Mouse (Mus musculus): ENCODE data around the gene Gucd1. TPM values are rescaled to one million over a fixed set of nuclear protein-coding genes. Genes with fewer than 3 reads are reported as not detected.
A peak's percentile ranks its signal among the peaks of the same experiment; 100 is the strongest.

Gene Gucd1
- polyA plus RNA-seq, 1 experiment from 2014 or later: 80.9 TPM

GRCm38 (mm10) chr10:75322966-75323365, 194.8 kb downstream of the Gucd1 start:
- Histone ChIP-seq H3K9ac (ENCODE audit: low read depth, low read length) (no peak overlapping the region), H3K9me3 (ENCODE audit: control insufficient read depth) (no peaks in the 10 kb centered on the region), H3K4me2 (replicated peaks; ENCODE audit: low read depth) (no peak overlapping the region), H3K27me3 (replicated peaks; ENCODE audit: control insufficient read depth, insufficient read depth, low read length) (peaks cover 7% of the 10 kb centered on the region; the same call in 1 of the 2 replicates), H3K27ac (ENCODE audit: low read depth, low read length) (no peak overlapping the region), H3K4me3 (ENCODE audit: low read depth, low read length) (no peak overlapping the region), H3K36me3 (ENCODE audit: control insufficient read depth, insufficient read depth) (no peaks in the 10 kb centered on the region; the same call in 1 of the 2 replicates), H3K4me1 (replicated peaks; ENCODE audit: control insufficient read depth, insufficient read depth, low read length) (no peaks in the 10 kb centered on the region)
- 66% methylated on average over 6 of the region's 6 CpGs for WGBS
- TF ChIP-seq CTCF (IDR thresholded peaks at IDR 0.05; ENCODE audit: low read depth): no peak
- ATAC-seq: no peak

GRCm38 (mm10) chr10:75320321-75320720, 197.5 kb downstream of the Gucd1 start:
- Histone ChIP-seq H3K9ac (ENCODE audit: low read depth, low read length) (no peak overlapping the region), H3K9me3 (ENCODE audit: control insufficient read depth) (no peaks in the 10 kb centered on the region), H3K4me3 (ENCODE audit: low read depth, low read length) (no peak overlapping the region), H3K4me1 (replicated peaks; ENCODE audit: control insufficient read depth, insufficient read depth, low read length) (0 out of 2 replicates have a peak, but pooled peaks cover 2% of the 10 kb centered on the region), H3K27ac (ENCODE audit: low read depth, low read length) (no peak overlapping the region), H3K4me2 (replicated peaks; ENCODE audit: low read depth) (no peak overlapping the region), H3K27me3 (replicated peaks; ENCODE audit: control insufficient read depth, insufficient read depth, low read length) (peaks cover 17% of the 10 kb centered on the region), H3K36me3 (ENCODE audit: control insufficient read depth, insufficient read depth) (no peaks in the 10 kb centered on the region)
- 36% methylated on average over 4 of the region's 4 CpGs for WGBS
- TF ChIP-seq CTCF (IDR thresholded peaks at IDR 0.05; ENCODE audit: low read depth): no peak
- ATAC-seq: no peak

- Histone ChIP-seq H3K4me1 (replicated peaks; ENCODE audit: control insufficient read depth, insufficient read depth, low read length) (0 out of 2 replicates have a peak, but pooled peaks cover 2% of the 10 kb centered on the region), H3K36me3 (ENCODE audit: control insufficient read depth, insufficient read depth) (no peaks in the 10 kb centered on the region; the same call in 1 of the 2 replicates), H3K27me3 (replicated peaks; ENCODE audit: control insufficient read depth, insufficient read depth, low read length) (peaks cover 17% of the 10 kb centered on the region), H3K9me3 (ENCODE audit: control insufficient read depth) (no peaks in the 10 kb centered on the region), H3K9ac (ENCODE audit: low read depth, low read length) (no peak overlapping the region), H3K4me3 (ENCODE audit: low read depth, low read length) (no peak overlapping the region), H3K4me2 (replicated peaks; ENCODE audit: low read depth) (peak overlapping the region; percentile 92; the same call in 1 of the 2 replicates), H3K27ac (ENCODE audit: low read depth, low read length) (no peak overlapping the region)
- no peak for TF ChIP-seq CTCF (IDR thresholded peaks at IDR 0.05; ENCODE audit: low read depth)
- ATAC-seq: no peak
- WGBS: 75% methylated on average over 6 of the region's 6 CpGs
These were observed 199.6 kb downstream of the Gucd1 start for GRCm38 (mm10) chr10:75318206-75318605.

GRCm38 (mm10) chr10:75316908-75317761, 200.6 kb downstream of the Gucd1 start:
- peak; percentile 63; the same call in 1 of the 2 replicates for ATAC-seq
- Histone ChIP-seq H3K9me3 (ENCODE audit: control insufficient read depth) (no peaks in the 10 kb centered on the region), H3K27me3 (replicated peaks; ENCODE audit: control insufficient read depth, insufficient read depth, low read length) (peaks cover 17% of the 10 kb centered on the region), H3K4me2 (replicated peaks; ENCODE audit: low read depth) (peak overlapping the region; percentile 92), H3K4me3 (ENCODE audit: low read depth, low read length) (peak overlapping the region; percentile 52), H3K4me1 (replicated peaks; ENCODE audit: control insufficient read depth, insufficient read depth, low read length) (0 out of 2 replicates have a peak, but pooled peaks cover 2% of the 10 kb centered on the region), H3K27ac (ENCODE audit: low read depth, low read length) (no peak overlapping the region), H3K36me3 (ENCODE audit: control insufficient read depth, insufficient read depth) (peaks cover 3% of the 10 kb centered on the region; the same call in 1 of the 2 replicates), H3K9ac (ENCODE audit: low read depth, low read length) (peak overlapping the region; percentile 60)
- 1% methylated on average over 81 of the region's 81 CpGs for WGBS
- peak; percentile 90 for TF ChIP-seq CTCF (IDR thresholded peaks at IDR 0.05; ENCODE audit: low read depth)

GRCm38 (mm10) chr10:75316872-75316907, 201.1 kb downstream of the Gucd1 start, which contains the start of gene Adora2a:
Adora2a (plus strand) TSS chr10:75316877.
- no peak within 1 kb of the TSS for H3K27ac ChIP-seq (ENCODE audit: low read depth, low read length)
- peak within 1 kb of the TSS; percentile 52 for H3K4me3 ChIP-seq (ENCODE audit: low read depth, low read length)
- H3K9ac ChIP-seq (ENCODE audit: low read depth, low read length): peak within 1 kb of the TSS; percentile 60
- TF ChIP-seq CTCF (IDR thresholded peaks at IDR 0.05; ENCODE audit: low read depth): no peak
- 0% methylated on average over 3 of the region's 4 CpGs for WGBS
- 0 out of 2 replicates have a peak, but pooled peaks cover 2% of the 10 kb centered on the region for H3K4me1 ChIP-seq (replicated peaks; ENCODE audit: control insufficient read depth, insufficient read depth, low read length)
- H3K9me3 ChIP-seq (ENCODE audit: control insufficient read depth): no peaks in the 10 kb centered on the region
- peak within 1 kb of the TSS; percentile 92 for H3K4me2 ChIP-seq (replicated peaks; ENCODE audit: low read depth)
- H3K27me3 ChIP-seq (replicated peaks; ENCODE audit: control insufficient read depth, insufficient read depth, low read length): peaks cover 17% of the 10 kb centered on the region
- ATAC-seq: no peak
- H3K36me3 ChIP-seq (ENCODE audit: control insufficient read depth, insufficient read depth): peaks cover 8% of the 10 kb centered on the region; the same call in 1 of the 2 replicates

- Histone ChIP-seq H3K9me3 (ENCODE audit: control insufficient read depth) (no peaks in the 10 kb centered on the region), H3K4me2 (replicated peaks; ENCODE audit: low read depth) (peak overlapping the region; percentile 92), H3K27ac (ENCODE audit: low read depth, low read length) (no peak overlapping the region), H3K9ac (ENCODE audit: low read depth, low read length) (peak overlapping the region; percentile 60; the same call in 1 of the 2 replicates), H3K4me1 (replicated peaks; ENCODE audit: control insufficient read depth, insufficient read depth, low read length) (0 out of 2 replicates have a peak, but pooled peaks cover 2% of the 10 kb centered on the region), H3K36me3 (ENCODE audit: control insufficient read depth, insufficient read depth) (peaks cover 10% of the 10 kb centered on the region; the same call in 1 of the 2 replicates), H3K27me3 (replicated peaks; ENCODE audit: control insufficient read depth, insufficient read depth, low read length) (peaks cover 17% of the 10 kb centered on the region), H3K4me3 (ENCODE audit: low read depth, low read length) (peak overlapping the region; percentile 52)
- ATAC-seq: no peak
- 5% methylated on average over 9 of the region's 9 CpGs for WGBS
- no peak for TF ChIP-seq CTCF (IDR thresholded peaks at IDR 0.05; ENCODE audit: low read depth)
These were observed 201.3 kb downstream of the Gucd1 start for GRCm38 (mm10) chr10:75316472-75316871.
